Mouse (Mus musculus): ENCODE results near the gene AI837181. TPM values are rescaled to one million over a fixed set of nuclear protein-coding genes. Genes with fewer than 3 reads are reported as not detected.

AI837181 gene
- total RNA-seq, 2 experiments from 2014 or later = 11.7 to 13.7 TPM

DNA sequence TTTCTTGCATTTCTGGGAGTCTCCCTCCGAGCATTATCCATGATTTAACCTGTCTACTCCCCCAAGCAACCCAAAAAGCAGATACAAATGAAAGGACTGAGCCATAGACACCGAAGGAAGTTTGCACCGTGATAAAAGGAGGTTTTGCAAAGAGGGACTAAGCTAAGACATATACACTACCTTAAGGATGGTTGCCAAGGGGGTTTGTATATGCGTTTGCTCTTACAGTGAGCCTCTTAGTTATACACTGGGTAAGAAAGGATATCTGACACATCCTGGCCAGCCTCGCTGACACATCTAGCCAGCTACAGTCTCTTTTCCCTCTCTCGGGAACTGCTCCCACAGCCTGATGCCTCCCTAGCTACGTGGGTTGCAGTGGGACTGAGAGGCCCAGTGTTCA, 9.0 kb downstream of the AI837181 start:
- ATAC-seq (replicated peaks; ENCODE audit: low FRiP score, poor library complexity, severe bottlenecking) = no peak

DNA sequence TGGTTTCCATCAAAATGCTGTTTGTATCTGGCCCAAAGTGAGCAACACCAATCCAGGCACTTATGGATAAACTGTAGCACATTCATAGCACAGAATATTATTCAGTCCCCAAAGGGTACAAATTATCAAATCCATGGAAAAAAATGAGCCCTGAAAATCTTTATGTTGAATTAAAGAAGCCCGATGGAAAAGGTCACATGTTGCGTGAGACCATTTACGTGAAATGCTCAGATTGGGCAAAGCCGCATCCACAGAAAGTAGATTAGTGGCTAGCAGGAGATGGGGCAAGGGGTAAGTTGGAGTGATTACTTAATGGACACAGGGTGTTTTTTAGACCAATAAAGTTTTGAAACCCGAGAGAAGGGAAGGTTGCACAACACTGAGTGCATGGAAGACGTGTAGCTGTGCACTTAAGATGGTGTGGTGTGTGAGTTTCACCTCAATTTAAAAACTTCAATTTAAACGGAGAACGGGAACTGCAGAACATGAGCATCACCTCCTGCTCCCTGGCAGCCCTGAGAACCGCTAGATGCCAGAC, 19.5 kb downstream of the AI837181 start:
- ATAC-seq (replicated peaks; ENCODE audit: low FRiP score, poor library complexity, severe bottlenecking) = no peak

DNA sequence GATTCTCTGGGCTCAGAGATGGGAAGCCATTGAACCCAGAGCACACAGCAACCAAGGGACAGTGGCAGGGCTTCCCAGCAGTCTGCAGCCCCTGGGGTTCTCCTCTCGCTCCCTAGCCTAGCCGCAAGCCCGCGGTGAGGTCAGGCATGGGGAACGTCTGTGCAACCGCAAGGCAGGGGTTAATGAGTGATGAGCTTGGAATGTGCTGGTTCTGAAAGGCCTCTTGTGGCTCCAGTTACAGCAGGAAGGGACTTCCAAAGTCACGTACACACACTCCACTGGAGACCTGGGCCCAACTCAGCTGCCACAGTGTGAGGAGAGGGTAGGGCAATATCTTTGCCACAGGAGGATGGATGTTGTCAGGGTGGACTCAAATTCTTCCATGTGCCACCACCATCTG, 20.0 kb downstream of the AI837181 start:
- ATAC-seq (replicated peaks; ENCODE audit: low FRiP score, poor library complexity, severe bottlenecking) = no peak

DNA sequence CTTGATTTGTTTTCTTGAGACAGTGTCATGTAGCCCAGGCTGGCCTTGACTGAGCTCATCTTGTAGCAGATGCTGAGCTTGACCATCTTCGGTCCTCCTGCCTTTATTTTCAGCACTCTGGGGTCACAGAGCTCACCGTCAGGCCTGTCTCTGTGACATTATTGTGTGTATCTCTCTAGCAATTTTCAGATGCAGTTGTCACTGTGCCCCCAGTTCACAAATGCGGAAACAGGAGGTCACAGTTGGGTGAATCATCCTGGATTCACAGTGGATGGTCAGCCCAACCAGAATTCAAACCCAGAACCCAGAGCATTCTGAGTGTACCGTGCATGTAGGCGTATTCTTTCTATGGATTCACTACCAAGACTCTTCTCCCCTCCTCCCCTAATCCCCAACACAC, 20.8 kb downstream of the AI837181 start:
- no peak for ATAC-seq (replicated peaks; ENCODE audit: low FRiP score, poor library complexity, severe bottlenecking)

DNA sequence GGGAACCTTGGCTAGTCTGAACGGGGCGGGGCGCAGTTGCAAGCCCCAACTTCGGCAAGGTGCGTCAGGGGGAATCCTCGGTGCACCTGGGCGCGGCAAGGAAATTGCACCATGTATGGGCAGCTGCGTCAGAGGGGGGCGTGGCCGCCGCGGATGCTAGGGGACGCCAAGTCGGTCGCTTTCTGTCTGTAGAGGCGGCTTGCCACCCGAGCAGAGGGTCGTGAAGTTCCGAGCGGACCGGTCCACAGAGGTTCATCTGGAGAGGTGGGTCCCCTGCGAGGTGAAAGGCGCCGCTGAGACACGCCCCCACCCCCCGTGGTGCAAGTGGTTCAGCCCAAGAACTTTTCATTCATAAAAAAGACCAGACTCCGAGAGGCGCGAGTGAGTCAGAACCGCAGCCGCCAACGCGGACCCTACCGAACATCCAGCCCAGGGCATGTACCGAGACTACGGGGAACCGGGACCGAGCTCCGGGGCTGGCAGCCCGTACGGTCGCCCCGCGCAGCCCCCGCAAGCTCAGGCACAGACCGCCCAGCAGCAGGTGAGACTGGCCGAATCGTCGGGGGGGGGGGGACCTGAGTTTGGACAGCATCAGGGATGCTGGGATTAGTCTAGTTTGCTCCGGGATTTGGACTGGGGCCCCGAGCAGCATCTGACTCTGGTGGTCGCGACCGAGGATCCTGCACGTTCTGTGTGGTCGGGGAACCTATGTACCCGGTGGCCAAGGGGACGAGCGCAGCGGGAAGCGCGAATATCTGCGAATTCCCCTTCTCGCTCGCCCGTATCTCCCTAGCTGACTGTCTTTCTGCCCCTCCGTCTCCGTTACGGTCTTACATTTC, 22.8 kb downstream of the AI837181 start, which contains the start of gene Fosl1:
Fosl1 (plus strand) TSS at position 33 of the 839 bp plus-strand sequence.
- ATAC-seq (replicated peaks; ENCODE audit: low FRiP score, poor library complexity, severe bottlenecking) = peak; percentile 56; the same call in 1 of the 2 replicates

DNA sequence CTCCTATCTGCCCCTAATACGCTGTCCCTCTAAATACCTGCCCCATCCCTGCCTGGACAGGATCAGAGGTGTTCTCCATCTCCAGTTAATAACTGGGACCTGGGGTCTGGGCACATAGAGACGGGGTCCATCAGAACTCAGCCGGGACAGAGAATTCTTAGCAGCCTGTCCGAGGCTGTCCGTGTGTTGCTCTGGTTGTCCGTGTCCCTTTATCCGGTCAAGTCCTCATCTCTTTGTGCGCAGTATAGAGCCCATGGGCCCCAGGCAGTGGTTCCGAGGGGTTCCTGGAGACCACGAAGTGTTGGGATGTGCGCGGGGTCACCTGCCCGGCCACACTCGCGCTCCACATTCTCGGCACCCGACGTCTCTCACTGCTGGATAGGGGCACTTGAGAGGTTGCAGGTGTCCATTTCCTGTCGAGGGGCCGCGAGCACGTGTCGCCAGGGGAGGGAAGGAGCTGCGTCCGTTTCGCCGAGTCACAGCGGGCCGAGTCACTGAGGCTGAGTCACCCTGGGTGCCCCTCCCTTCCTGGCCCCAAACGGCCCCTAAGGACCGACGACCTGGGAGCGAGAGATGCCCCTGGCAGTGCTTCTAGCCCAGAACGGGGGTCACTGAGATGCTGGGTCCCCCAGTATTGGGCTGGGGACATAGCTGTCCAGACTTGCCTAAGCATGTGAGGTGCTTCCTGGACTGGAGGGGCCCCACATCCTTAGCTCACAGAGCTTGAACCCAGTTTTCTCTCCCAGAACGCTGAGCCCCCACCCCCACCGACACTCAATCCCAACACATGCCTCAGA, 23.6 kb downstream of the AI837181 start:
- peak; percentile 56; the same call in 1 of the 2 replicates for ATAC-seq (replicated peaks; ENCODE audit: low FRiP score, poor library complexity, severe bottlenecking)

DNA sequence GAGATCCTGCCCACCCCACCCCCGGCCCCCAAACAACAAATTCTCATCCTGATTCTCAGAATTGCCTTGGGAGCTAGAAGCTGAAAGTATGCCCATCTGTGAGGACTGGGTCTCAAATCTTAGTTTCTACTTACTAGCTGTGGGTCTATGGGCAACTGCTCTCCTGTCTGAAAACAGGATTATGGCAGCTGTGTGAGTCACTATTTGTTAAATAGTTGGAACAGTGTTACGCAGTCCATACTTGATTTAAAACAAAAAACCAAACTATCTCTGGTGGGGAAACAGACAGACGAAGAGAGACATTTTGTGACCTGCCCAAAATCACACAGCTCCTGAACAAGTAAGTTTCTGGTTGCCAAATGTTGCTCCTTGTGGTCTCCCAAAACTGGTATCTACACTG, 24.7 kb downstream of the AI837181 start:
- no peak for ATAC-seq (replicated peaks; ENCODE audit: low FRiP score, poor library complexity, severe bottlenecking)

DNA sequence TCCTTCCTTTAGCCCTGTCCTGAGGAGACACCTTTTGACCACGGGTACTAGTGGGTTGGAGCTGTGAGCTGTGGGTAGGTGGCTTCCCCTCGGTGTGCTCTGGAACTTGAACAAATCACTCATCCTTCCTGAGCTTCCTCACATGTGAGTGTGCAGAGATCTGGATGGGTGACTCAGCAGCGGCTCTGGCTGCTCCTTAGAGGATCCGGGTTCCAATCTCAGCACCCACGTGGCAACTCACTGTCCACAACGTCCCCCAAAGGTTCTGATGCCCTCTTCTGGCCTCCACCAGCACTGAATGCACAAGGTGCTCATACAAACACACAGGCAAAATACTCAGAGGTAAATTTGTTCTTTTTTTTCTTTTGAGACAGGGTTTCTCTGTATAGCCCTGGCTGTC, 26.8 kb downstream of the AI837181 start:
- ATAC-seq (replicated peaks; ENCODE audit: low FRiP score, poor library complexity, severe bottlenecking) = no peak

DNA sequence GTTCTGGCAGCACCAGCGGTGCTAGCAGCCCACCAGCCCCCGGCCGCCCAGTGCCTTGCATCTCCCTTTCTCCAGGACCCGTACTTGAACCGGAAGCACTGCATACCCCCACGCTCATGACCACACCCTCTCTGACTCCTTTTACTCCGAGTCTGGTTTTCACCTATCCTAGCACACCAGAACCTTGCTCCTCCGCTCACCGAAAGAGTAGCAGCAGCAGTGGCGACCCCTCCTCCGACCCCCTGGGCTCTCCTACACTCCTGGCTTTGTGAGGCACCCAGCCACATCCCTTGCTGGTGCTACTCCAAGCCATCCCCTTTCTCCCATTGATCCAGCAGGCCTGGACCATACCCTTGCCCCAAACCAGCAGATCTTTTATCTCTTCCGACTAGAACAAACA, 30.1 kb downstream of the AI837181 start:
- no peak for ATAC-seq (replicated peaks; ENCODE audit: low FRiP score, poor library complexity, severe bottlenecking)

DNA sequence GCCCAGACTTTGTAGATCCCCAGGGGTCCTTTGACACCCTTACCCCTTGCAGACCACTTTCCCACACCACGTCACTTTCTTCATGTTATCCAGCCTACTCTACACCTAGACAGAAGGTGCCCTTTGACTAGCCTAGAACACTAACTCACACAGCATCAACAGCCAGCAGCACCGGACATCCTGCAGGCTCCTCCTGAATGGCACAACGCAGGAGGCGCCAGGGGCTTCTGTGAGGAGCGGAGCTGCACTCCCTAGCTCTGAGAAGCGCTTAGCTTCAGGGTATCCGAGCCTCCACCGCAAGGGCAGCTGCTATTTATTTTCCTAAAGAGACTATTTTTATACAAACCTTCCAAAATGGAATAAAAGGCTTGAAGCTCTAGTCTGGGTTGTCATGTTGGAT, 30.6 kb downstream of the AI837181 start:
- ATAC-seq (replicated peaks; ENCODE audit: low FRiP score, poor library complexity, severe bottlenecking) = no peak

DNA sequence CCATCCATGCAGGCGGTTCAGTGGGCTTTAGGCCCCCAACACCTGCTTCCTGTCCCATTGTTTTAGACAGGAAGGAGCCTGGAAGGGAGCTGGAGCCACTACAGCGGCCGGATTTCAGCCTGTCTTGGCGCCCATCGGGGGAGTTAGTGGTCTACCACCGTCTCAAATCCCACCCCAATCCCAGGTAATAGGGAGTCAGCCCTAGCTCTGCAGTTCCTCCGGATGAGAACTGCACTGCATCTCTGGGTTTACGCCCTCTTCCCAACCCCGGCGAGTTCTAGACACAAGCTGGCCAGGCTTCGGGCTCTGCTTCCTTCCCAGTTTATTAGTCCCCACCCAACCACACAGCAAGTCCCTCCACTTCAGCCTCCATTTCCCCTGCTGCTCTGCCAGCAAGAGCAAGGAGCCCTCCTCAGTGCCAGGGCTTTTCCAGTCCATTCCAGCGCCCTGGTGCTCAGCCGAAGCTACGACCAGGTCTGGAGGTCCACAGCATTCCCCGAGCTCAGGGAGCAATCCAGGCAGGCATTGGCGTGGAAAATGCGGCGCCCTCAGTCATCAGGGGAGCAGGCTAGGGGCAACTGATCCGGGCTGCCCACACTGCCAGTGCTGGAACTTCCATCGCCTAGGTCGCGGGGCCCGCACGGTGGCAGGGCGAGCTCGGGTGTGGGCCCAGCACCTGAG, 31.4 kb downstream of the AI837181 start:
- ATAC-seq (replicated peaks; ENCODE audit: low FRiP score, poor library complexity, severe bottlenecking) = no peak

DNA sequence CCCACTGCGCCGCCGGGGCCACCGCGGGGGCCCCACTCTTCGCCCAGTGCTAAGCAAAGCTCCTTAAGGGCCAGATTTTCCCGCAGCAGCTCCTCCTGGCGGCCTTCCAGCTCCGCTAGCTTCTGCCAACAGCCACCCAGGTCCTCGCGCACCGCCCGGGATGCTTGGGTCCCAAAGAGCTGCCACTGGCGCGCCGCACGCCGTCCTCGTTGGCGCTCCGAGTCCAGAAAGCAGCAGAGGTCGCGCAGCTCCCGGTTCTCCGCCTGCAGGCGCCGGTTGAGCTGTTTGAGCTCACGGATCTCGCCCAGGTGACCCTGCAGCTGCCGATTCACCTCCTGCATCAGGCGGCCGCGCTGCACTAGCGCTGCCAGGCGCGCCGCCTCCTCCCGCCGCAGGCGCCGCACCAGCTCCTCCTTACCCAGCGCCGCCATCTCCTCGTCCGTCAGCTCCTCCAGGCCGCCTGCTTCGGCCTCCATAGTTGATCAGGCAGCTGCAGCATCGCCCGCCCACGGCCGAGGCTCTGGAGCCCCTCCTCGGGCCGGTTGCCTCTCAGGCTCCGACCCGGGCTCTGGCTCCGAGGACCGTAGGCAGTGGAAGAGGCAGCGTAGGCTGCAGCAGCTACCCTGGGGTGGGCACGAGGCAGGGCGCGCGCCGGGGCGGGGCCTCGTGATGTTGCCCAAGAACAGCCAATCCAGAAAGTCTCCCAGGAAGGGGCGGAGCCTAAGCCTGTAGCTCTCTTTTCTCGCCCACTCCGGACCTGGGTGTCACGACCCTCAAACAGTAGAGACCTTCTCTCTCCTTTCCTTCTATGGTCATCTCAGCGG, 32.2 kb downstream of the AI837181 start:
- peak; percentile 91 for ATAC-seq (replicated peaks; ENCODE audit: low FRiP score, poor library complexity, severe bottlenecking)

DNA sequence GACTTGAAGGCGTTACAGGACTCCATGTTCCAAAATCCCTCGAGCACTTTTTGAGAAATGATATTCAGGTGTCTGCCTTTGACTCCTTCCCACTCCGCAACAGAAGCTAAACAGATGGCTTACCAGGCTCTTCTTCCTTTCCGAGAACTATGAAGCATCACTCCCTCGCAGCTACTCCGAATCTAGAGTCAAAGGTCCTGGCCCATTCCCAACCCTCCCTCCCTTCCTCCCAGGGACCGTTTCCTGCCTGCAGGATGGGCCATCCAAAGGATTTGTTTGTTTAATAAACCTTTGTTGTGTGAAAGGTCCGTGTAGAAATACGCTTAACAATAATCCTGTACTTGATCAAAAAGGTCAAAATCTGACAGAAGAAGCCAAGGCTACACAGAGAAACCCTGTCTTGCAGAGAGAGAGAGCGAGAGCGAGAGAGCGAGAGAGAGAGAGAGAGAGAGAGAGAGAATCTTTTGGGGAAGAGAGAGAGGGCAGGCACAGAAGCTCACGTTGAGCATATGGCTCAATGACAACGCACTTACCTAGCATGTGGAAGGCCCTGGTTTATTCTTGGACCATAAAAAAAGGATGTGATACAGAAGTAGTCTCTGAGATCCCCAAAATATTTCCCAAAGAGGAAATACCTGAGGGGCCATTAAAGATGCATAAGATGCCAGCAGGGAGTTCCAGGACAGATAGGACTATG, 33.0 kb downstream of the AI837181 start, which contains the start of gene Ccdc85b:
Ccdc85b (minus strand) TSS at position 149 of the 697 bp plus-strand sequence.
- no peak for ATAC-seq (replicated peaks; ENCODE audit: low FRiP score, poor library complexity, severe bottlenecking)

DNA sequence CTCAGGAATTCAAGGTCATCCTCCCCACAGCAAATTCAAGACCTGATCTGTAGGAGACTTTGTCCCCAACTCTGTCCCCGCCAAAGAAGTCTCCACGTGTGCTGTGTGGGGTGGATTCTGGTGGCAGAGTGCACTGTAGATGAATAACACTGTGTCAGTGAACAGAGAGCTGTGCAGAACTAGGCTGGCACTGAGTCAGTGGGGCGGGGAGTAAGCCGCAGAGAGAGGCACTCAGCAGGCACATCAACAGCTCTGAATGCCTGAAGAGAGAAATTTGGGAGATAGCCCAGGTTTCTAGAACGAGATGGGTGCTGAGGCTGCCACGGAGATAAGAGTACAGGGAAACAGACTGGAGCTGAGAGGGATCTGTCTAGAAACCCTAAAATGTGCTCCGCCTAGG, 34.1 kb downstream of the AI837181 start:
- ATAC-seq (replicated peaks; ENCODE audit: low FRiP score, poor library complexity, severe bottlenecking) = no peak

DNA sequence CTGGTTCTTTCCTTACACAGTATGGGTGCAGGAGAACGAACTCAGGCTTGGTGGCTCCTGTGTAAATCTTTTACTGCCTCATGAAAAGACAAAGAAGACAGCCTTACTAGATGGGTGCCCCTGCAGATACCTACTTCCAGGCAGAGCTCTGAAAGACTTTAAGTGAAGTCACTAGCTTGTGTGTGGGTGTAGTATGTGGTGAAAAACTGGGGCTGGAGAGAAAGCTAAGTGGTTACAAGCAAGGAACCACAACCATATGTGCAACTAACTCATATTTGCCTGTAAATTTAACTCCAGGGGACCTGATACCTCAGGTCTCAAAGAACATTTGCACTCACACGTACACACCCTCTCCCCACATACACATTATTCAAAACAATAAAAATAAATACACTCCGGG, 35.0 kb downstream of the AI837181 start:
- no peak for ATAC-seq (replicated peaks; ENCODE audit: low FRiP score, poor library complexity, severe bottlenecking)

DNA sequence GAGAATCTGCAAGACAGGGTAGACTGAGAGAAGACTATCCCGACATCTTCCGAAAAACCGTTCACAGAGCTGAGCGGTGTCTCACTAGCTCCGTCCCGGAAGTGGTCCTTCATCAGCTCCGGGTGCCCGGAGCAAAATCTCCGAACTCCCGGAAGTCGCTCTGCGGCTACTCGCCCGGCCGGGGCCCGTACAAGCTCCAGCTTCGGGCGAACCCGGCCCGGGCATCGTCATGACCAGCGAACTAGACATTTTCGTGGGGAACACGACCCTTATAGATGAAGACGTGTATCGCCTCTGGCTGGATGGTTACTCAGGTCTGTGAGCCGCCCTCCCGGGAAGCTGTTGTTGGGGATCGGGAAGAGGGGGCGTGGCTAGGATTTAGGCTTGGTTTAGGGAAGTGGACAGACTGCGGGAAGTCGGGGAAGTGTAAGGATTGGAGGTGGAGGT, 35.5 kb downstream of the AI837181 start, which contains the start of gene Fibp:
Fibp (plus strand) TSS at position 151 of the 447 bp plus-strand sequence.
- peak; percentile 78 for ATAC-seq (replicated peaks; ENCODE audit: low FRiP score, poor library complexity, severe bottlenecking)

DNA sequence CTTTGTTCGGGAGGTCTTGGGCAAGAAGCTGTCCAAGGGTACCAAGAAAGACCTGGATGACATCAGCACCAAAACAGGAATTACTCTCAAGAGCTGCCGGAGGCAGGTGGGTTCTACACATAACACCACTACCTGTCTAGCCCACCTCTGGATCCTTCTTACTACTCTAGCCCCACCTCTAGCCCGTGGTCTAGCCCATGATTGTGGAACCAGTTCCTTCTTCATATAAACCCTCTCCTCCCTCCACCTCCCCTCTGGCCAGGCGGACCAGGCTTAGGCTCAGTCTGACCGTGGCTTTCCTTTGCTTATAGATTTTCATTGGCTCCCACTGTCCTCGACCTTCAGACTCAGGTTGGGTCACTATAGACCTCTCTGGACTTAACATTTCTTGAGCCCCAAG, 36.5 kb downstream of the AI837181 start:
- ATAC-seq (replicated peaks; ENCODE audit: low FRiP score, poor library complexity, severe bottlenecking) = no peak

DNA sequence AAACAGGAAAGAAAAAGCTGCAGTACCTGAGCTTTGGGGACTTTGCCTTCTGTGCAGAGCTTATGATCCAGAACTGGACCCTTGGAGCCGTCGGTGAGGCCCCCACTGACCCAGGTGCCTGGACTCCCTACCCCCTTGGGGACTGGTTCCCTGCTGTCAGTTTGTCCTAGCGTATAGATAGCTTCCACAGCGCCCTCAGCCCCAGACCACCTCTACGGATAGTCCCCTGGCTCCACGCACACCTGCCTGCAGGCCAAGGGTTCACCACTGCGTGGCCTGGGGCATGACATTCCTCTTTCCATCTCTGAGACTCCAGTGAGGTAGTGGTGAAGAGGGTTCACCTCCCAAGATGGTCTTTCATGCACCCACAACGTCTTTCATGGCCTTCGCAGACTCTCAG, 38.3 kb downstream of the AI837181 start:
- no peak for ATAC-seq (replicated peaks; ENCODE audit: low FRiP score, poor library complexity, severe bottlenecking)
